Mouse (Mus musculus): Measurements from ENCODE around the gene Epb41. TPM values are rescaled to one million over a fixed set of nuclear protein-coding genes. Genes with fewer than 3 reads are reported as not detected.
A peak's percentile ranks its signal among the peaks of the same experiment; 100 is the strongest.

Gene Epb41
- polyA plus RNA-seq, 1 experiment, result 94.1 TPM

DNA sequence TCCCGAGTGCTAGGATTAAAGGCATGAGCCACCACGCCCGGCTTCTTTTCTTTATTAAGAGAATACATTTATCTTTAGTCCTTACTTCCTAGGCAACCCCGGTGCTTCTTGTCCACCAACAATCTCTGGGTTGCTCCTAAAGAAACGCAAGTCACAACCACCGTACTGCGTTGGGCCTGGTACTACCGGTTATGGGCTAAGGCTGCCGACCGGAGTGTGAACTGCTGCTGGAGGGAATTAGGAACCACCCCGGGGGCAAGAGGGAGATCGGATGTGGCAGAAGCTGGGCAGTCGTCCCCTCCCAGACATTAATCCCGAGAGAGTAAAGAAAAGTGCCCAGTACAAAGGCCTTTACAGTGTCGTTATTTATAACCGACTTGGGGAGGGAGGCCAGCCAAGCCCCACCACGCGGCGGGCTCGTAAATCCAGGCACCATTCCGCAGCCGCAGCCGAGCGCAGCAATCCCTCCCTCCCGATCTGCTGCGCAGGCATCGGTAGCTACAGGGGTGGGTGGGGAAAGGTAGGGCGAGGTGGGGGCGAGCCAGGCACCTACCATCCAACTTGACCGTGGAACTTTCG is 160.1 kb downstream of the Epb41 start:
- no peak for DNase-seq (ENCODE audit: low read depth in 1 of 2, low spot score in 2 of 2)
- no peaks in the 10 kb centered on the region for H3K36me3 ChIP-seq (ENCODE audit: control insufficient read depth, insufficient read depth, low read length)
- H3K27ac ChIP-seq (ENCODE audit: insufficient read depth, low read length), result no peak overlapping the region
- 11% methylated on average over 31 of the region's 31 CpGs for WGBS
- H3K4me1 ChIP-seq (ENCODE audit: control insufficient read depth, insufficient read depth, insufficient read length), result peaks cover 5% of the 10 kb centered on the region; the same call in 1 of the 2 replicates
- peaks cover 6% of the 10 kb centered on the region for H3K27me3 ChIP-seq (ENCODE audit: control insufficient read depth, insufficient read depth, low read length)
- TF ChIP-seq POLR2A (IDR thresholded peaks at IDR 0.05; ENCODE audit: low read depth, low read length) (no peak), CTCF (IDR thresholded peaks at IDR 0.05; ENCODE audit: extremely low read depth, insufficient read depth, insufficient read length, insufficient replicate concordance) (no peak)
- no peak overlapping the region for H3K4me3 ChIP-seq (ENCODE audit: extremely low read depth, insufficient read depth, insufficient read length)

DNA sequence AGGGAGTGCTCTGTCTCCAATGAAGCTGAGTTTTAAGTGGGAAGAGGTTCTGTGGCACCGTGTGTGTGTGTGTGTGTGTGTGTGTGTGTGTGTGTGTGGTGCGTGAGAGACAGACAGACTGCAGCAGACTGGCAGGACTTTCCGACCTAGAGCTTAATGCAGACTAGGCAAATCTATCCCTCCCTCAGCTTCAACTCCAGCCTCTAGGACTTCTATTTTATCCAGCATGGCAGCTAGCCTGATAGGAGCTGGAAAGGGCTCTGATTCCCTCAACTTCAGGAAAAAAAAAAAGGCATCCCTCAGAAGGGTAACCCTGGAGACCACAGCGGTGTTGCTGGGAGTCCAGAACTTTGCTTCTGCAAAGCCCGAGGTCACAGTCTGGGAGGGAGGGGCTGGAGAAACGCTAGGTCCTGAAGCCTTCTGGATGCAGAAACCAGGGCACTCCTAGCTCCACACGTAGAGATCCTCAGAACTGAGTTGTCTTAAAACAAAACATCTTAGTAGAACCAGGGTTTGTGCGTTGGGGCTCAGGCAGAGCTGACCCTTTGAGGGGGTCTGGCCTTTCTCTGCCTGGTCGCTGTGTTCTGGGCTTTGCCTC is 161.0 kb downstream of the Epb41 start:
- peaks cover 5% of the 10 kb centered on the region; the same call in 1 of the 2 replicates for H3K4me1 ChIP-seq (ENCODE audit: control insufficient read depth, insufficient read depth, insufficient read length)
- 50% methylated on average over 9 of the region's 9 CpGs for WGBS
- H3K36me3 ChIP-seq (ENCODE audit: control insufficient read depth, insufficient read depth, low read length), result no peaks in the 10 kb centered on the region
- H3K27me3 ChIP-seq (ENCODE audit: control insufficient read depth, insufficient read depth, low read length), result peaks cover 4% of the 10 kb centered on the region
- H3K4me3 ChIP-seq (ENCODE audit: extremely low read depth, insufficient read depth, insufficient read length), result no peak overlapping the region
- TF ChIP-seq POLR2A (IDR thresholded peaks at IDR 0.05; ENCODE audit: low read depth, low read length), result no peak
- no peak for DNase-seq (ENCODE audit: low read depth in 1 of 2, low spot score in 2 of 2)
- H3K27ac ChIP-seq (ENCODE audit: insufficient read depth, low read length), result no peak overlapping the region

DNA sequence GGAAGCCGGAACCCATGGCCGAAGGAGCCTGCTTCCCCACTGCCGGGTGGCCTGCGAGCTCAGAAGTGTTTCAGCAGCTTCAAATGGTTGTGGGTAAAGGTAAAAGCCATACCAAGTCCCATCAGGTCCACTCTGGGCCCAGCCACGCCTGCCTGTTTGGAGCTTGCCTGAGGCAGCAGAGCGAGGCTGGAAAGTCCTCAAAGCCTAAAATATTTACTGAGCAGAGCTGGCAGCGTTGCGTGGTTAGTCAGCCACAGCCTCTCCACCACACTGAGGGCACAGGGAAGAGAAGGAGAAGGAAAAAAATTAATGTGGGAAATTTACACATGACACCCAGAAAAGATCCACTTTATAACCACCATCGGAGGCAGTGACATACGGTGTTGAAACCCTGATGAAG is 161.6 kb downstream of the Epb41 start:
- TF ChIP-seq POLR2A (IDR thresholded peaks at IDR 0.05; ENCODE audit: low read depth, low read length), result no peak
- no peak for TF ChIP-seq CTCF (IDR thresholded peaks at IDR 0.05; ENCODE audit: extremely low read depth, insufficient read depth, insufficient read length, insufficient replicate concordance)
- H3K27me3 ChIP-seq (ENCODE audit: control insufficient read depth, insufficient read depth, low read length), result peaks cover 4% of the 10 kb centered on the region

DNA sequence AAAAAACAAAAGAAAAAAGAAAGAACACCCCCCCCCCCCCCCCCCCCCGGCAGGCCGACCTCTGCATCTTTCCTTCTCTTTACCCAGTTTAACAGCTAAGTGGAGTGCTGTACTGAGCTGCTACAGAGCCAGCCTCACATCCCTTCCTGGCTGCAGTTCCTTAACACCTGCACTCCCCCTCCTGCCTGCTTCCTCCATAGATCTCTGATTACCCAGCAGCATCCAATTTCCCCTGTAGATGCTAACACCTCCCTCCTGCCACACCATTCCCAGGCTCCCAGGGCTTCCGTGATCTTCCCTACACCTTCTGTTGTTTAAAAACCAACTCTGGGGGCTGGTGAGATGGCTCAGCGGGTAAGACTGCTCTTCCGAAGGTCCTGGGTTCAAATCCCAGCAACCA is 163.6 kb downstream of the Epb41 start:
- Histone ChIP-seq H3K27me3 (ENCODE audit: control insufficient read depth, insufficient read depth, low read length) (peaks cover 4% of the 10 kb centered on the region; the same call in 1 of the 2 replicates), H3K4me1 (ENCODE audit: control insufficient read depth, insufficient read depth, insufficient read length) (peaks cover 5% of the 10 kb centered on the region; the same call in 1 of the 2 replicates), H3K36me3 (ENCODE audit: control insufficient read depth, insufficient read depth, low read length) (no peaks in the 10 kb centered on the region), H3K27ac (ENCODE audit: insufficient read depth, low read length) (no peak overlapping the region), H3K4me3 (ENCODE audit: extremely low read depth, insufficient read depth, insufficient read length) (no peak overlapping the region)
- no peak for DNase-seq (ENCODE audit: low read depth in 1 of 2, low spot score in 2 of 2)
- TF ChIP-seq POLR2A (IDR thresholded peaks at IDR 0.05; ENCODE audit: low read depth, low read length) (no peak), CTCF (IDR thresholded peaks at IDR 0.05; ENCODE audit: extremely low read depth, insufficient read depth, insufficient read length, insufficient replicate concordance) (no peak)
- 84% methylated on average over 3 of the region's 5 CpGs for WGBS

More for the DNA sequence above, 161.6 kb downstream of the Epb41 start:
- Histone ChIP-seq H3K4me1 (ENCODE audit: control insufficient read depth, insufficient read depth, insufficient read length) (peaks cover 5% of the 10 kb centered on the region; the same call in 1 of the 2 replicates), H3K27ac (ENCODE audit: insufficient read depth, low read length) (no peak overlapping the region), H3K36me3 (ENCODE audit: control insufficient read depth, insufficient read depth, low read length) (no peaks in the 10 kb centered on the region), H3K4me3 (ENCODE audit: extremely low read depth, insufficient read depth, insufficient read length) (no peak overlapping the region)
- DNase-seq (ENCODE audit: low read depth in 1 of 2, low spot score in 2 of 2), result no peak
- WGBS, result 75% methylated on average over 10 of the region's 10 CpGs

DNA sequence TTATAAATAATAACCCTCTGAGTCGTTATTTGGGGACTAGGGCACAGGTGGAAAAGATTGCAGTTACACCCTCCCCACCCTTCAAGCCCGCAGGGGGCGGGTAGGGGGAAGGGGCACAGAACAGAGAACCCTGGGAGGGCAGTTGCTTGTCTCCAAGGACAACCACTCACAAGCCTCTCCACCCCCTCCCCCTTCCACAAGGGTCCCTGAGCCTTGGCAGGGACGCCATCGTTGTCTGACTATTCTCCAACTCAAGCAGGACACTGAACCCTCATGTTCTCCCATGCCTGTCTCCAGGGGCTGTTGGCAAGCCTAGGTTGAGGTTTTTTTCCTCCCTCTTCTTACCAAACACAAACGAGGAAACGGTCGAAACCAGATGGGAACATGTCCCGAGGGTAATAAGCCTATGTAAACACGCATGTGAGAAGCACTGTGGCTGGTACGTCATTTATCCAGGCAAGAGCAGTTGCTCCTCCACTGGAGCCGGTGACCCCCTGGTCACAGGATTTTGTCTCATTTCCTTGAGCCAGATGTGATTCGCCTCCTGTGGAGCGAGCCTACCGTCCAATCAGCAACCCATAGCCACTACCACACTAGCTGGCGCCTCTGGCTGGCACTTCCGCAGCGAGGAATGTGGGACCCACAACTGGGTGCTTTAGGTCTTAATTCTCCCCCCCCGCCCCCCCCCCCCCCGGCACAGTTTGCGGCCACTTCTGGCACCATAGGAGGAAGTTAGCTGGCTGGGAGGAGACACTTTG is 164.7 kb downstream of the Epb41 start:
- Histone ChIP-seq H3K4me1 (ENCODE audit: control insufficient read depth, insufficient read depth, insufficient read length) (peaks cover 5% of the 10 kb centered on the region; the same call in 1 of the 2 replicates), H3K27ac (ENCODE audit: insufficient read depth, low read length) (no peak overlapping the region), H3K27me3 (ENCODE audit: control insufficient read depth, insufficient read depth, low read length) (peaks cover 4% of the 10 kb centered on the region; the same call in 1 of the 2 replicates), H3K36me3 (ENCODE audit: control insufficient read depth, insufficient read depth, low read length) (no peaks in the 10 kb centered on the region), H3K4me3 (ENCODE audit: extremely low read depth, insufficient read depth, insufficient read length) (peak overlapping the region; percentile 22; the same call in 1 of the 2 replicates)
- TF ChIP-seq CTCF (IDR thresholded peaks at IDR 0.05; ENCODE audit: extremely low read depth, insufficient read depth, insufficient read length, insufficient replicate concordance) (no peak), POLR2A (IDR thresholded peaks at IDR 0.05; ENCODE audit: low read depth, low read length) (no peak)
- no peak for DNase-seq (ENCODE audit: low read depth in 1 of 2, low spot score in 2 of 2)
- WGBS, result 3% methylated on average over 20 of the region's 21 CpGs

DNA sequence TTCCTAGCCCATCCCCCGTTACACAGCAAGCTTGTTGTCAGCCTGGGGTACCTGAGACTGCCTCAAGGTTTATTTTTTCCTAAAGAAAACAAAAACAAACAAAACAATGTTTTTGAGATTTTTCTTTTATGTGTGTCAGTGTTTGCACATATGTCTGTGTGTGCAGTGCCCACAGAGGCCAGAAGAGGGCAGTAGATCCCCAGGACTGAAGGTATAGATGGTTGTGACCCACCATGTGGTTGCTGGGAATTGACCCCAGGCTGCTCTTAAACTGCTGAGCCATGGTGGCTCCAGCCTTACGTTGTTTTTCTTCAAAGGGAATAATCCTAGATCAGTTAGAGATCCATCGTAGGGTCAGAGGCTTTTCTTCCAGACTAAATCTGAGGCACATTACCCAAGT is 167.2 kb downstream of the Epb41 start:
- no peak overlapping the region for H3K4me3 ChIP-seq (ENCODE audit: extremely low read depth, insufficient read depth, insufficient read length)
- no peaks in the 10 kb centered on the region for H3K27me3 ChIP-seq (ENCODE audit: control insufficient read depth, insufficient read depth, low read length)
- H3K36me3 ChIP-seq (ENCODE audit: control insufficient read depth, insufficient read depth, low read length), result no peaks in the 10 kb centered on the region
- WGBS, result 93% methylated on average over 3 of the region's 3 CpGs
- TF ChIP-seq CTCF (IDR thresholded peaks at IDR 0.05; ENCODE audit: extremely low read depth, insufficient read depth, insufficient read length, insufficient replicate concordance), result no peak; the same call in 1 of the 2 replicates
- TF ChIP-seq POLR2A (IDR thresholded peaks at IDR 0.05; ENCODE audit: low read depth, low read length), result no peak
- no peak overlapping the region for H3K27ac ChIP-seq (ENCODE audit: insufficient read depth, low read length)
- DNase-seq (ENCODE audit: low read depth in 1 of 2, low spot score in 2 of 2), result no peak
- peaks cover 3% of the 10 kb centered on the region; the same call in 1 of the 2 replicates for H3K4me1 ChIP-seq (ENCODE audit: control insufficient read depth, insufficient read depth, insufficient read length)
